Mouse (Mus musculus) natural killer cell, adult 2 months (primary cell): Measurements from ENCODE around the gene Abcd2.

ENCODE experiments used
- DNase-seq, 2 experiments: peaks; one replicate each; pipeline ENCODE4 v3.0.0; 2022; ENCODE audit warnings: low spot score in 2 of 2

Gene Abcd2

DNA sequence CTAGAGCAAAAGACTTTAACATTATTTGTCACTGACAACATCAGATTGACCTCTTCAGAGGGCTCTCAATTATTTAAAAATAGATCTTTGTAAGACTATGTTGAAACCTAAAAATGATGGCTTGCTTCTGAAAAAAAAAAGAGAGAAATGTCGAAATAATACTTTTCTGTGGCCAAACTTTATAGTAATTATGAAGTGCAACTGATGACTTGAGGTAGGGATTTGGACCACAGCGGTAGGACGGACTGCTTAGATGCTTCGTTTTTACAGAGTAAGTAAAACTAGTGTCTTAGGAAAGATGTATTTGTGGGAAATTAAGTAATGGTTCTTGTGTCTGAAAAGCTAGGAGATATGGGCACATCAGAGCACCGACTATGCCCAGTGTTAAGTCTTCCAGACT, 30.4 kb downstream of the Abcd2 start:
- DNase-seq: no peak

GRCm38 (mm10) chr15:91153311-91153710, 38.3 kb downstream of the Abcd2 start:
- DNase-seq: no peak

- DNase-seq: no peak
Observed at GRCm38 (mm10) chr15:91152592-91152991, 39.0 kb downstream of the Abcd2 start.

- no peak for DNase-seq
Observed at GRCm38 (mm10) chr15:91124584-91124983, 67.0 kb downstream of the Abcd2 start.

- no peak for DNase-seq
Observed at GRCm38 (mm10) chr15:91112555-91113209, 78.9 kb downstream of the Abcd2 start.

DNA sequence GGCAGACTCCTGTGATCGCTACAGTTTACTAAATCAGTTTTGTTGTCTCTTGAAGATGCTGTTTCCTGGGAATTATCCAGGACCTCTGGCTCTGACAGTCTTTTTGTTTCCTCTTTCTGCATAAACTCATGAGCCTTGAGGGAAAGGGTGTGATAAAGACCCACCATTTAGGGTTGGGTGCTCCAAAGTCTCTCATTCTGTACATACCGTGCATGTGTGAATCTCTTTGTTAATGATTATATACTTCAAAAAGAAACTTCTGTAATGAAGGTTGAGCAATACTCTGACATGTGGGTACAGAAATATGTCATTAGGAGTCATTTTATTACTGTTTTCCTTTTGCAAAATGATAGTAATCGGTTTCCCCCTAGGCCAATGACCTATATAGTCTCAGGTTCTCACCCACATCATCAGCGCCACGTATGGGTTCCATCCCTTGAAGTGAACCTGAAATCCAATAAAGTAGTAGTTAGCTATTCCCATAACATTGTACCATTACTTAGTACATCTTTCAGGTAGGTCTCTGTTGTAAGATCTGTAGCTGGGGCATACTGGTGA, 83.4 kb downstream of the Abcd2 start:
- DNase-seq: no peak

- no peak for DNase-seq
Observed at GRCm38 (mm10) chr15:91104934-91105333, 86.7 kb downstream of the Abcd2 start.

DNA sequence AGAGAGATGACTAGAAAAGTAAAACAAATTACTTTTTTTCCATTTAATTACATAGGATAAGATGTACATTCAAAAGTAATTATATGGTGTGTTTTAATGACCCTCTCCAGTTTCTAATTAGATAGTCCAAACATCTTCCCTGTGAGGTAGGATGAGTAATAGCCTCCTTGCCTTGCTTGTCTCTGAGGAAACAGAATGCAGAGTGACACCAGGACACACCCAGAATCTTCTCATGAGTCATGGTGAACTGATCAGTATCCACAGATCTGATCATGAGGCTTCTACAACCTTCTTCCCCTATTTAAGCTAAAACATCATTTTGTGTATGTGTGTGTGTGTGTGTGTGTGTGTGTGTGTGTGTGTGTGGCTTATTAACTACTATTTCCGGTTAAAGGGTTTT, 87.3 kb downstream of the Abcd2 start:
- no peak for DNase-seq

DNA sequence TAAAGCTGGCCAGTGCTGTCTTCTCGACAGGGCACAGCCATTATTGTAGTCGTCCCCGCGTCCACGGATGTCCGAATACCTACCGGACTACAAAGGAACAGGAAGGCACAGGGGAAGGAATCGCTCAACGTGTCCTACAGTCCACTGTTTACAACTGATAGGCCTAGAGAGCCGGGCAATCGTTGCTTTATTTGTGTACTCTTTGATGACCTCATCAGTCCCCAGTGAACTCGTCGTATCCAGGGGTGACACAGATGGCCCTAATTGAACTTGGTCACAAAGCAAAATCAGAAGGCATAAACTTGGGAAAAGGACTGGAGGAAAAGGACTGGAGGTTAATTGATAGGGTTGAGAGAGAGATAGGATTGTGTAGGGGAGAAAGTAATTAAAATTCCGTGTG, 87.8 kb downstream of the Abcd2 start:
- DNase-seq: no peak

DNA sequence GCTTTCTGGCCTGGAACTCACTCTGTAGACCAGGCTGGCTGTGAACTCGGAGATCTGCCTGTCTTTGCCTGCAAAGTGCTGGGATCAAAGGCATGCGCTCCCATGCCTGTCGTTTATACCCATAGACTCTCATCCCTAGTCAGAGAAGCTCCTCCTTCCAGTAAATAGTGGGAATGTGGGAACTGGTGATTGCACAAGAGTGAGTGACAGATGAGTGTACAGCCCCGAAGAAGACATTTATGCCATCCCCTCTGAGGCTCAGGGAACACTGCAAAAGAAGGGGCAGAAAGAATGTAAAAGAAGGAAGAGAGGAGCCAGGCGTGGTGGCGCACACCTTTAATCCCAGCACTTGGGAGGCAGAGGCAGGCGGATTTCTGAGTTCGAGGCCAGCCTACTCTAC, 88.3 kb downstream of the Abcd2 start:
- no peak for DNase-seq

DNA sequence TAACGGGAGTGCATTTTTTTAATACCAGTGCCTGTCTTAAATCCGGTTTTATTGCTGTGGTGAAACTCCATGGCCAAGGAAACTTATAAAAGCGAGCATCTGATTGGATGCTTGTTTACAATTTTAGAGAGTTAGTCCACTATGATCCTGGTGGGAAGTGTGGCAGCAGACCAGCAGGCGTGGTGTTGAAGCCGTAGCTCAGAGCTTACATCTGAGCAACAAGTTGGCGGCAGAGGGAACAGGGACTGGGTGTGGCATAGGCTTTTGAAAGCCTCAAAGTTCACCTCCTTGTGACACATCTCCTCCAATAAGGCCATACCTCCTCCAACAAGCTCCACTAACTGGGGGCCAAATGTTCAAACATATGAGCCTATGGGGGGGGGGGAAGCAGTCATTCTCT, 95.0 kb downstream of the Abcd2 start:
- no peak for DNase-seq
